Mouse (Mus musculus): ENCODE results near the gene Slc4a4. TPM values are rescaled to one million over a fixed set of nuclear protein-coding genes. Genes with fewer than 3 reads are reported as not detected.

The Slc4a4 gene
- total RNA-seq, 2 experiments from 2014 or later, result 24.6 to 33.0 TPM

DNA sequence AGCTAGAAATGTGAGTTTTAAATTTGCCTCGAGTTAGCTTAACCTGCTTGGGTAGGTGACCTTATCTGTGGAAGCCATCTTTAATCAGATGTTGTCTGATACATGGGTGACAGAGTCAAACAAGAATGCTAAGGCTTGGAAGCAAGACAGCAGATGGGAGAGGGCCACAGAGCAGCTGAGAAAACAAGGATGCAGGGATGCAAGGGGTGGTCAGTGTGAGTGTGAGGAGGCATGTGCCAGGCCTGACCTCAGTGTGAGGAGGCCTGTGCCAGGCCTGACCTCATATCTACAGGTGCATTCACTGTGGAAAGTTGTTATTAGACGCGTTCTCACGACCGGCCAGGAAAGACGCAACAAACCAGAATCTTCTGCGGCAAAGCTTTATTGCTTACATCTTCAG lies 114.0 kb downstream of the Slc4a4 start:
- DNase-seq, result no peak

DNA sequence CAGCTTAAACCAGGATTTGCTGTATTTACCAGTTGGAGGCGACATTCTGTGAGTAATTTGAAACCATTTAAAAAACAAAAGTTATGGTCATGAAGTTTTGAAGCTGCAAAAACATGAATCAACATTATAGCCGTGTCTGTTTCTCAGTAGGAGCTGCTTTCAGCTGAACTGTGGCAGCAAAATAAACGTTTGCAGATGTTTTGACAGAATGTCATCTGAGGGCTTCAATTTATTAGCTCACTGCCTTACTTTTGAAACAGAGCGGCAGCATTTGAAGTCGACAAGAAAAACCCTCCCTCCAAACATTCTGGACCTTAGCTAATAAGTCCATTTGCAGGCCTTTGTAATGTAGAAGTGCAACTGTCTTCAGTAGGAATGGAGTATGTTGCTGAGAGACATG lies 123.5 kb downstream of the Slc4a4 start:
- no peak for DNase-seq

DNA sequence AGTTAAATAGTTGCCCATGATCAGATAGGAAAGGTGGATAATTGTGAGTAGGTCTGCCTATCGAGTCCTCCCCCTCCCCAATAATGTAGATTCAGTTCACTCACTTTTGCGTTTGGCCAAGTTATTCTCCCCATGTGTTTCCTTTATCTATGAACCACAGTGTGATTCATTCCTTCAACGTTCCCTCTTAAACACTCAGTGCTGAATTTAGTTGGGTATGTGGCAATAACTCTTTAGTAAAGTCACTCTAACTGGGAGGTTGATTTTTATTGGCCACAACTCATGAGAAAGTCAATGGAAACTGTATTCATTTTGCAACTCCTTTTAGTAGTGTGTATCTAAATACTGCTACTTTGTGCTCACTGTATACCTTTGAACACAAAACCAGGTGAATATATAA lies 125.8 kb downstream of the Slc4a4 start:
- no peak for DNase-seq

DNA sequence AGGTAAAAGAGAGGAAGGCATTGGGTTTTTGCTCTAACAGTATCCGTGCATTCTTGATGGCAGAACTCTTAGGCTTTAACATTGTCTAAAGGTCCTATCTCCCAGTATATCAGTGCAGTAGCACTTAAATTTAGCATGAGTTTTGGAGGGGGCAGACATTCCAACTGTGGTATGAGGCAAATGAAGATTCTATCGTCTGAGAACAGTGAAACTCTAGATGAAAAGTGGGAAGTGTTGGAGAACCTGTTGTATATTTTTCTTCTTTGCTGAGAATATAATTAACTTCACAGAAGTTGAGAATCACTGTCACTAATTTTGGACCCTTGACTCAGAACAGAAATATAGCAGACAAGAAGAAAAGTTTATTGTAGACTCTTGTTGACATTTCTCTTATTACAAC lies 128.2 kb downstream of the Slc4a4 start:
- DNase-seq, result no peak

DNA sequence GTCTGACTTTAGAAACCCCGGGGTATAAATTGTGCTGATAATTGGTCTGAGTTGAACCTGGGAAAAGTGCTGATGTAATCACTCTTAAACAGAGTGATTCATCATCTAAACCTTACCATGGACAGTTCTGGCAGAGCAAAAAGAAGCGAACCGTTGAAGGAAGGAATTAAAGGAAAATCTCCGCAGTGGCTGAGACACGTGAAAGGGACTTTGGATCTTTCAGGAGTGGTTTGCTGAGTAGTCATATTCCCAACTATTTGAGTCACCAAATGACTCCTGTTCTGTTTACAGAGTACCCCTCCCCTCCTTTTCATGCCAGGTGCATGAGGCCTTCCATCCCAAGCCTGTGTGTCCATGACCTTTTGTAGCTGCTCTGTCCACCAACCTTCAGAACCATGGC lies 129.3 kb downstream of the Slc4a4 start:
- no peak for DNase-seq

DNA sequence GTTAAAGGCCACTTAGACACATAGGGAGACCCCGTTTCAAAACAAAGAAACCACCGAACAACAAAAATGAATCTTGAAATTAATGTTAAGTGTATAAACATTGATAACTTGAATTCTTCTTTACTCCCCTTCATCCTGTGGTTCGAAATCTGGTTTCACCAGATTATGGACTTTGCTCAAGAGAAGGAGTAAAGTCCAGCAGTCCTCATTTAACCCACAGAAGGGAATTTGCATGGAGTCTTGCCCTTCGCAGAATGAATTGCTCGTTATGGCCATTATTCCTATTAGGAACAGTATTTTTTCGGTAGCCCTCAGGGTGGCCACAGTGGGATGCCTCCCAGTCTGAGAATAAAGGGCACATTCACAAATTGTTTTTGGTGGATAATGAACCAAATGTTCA lies 131.9 kb downstream of the Slc4a4 start:
- no peak for DNase-seq

DNA sequence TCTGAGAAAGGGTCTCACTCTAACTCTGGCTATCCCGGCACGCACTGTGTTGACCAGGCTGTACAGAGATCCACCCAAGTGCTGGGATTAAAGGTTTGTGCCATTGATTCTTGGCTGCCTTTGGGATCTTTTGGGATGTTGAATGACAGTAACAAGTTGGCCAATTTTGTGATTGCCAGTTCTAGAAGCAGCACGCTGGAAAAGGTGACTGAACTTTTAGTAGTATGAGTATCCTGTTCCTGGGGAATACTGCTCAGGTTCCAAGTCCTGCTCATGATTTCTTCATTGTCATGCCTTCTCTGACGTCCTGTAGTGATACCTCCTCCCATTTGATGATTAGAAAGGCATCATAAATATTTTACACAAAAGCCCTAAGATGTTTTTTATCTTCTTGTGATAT lies 137.8 kb downstream of the Slc4a4 start:
- DNase-seq, result no peak

DNA sequence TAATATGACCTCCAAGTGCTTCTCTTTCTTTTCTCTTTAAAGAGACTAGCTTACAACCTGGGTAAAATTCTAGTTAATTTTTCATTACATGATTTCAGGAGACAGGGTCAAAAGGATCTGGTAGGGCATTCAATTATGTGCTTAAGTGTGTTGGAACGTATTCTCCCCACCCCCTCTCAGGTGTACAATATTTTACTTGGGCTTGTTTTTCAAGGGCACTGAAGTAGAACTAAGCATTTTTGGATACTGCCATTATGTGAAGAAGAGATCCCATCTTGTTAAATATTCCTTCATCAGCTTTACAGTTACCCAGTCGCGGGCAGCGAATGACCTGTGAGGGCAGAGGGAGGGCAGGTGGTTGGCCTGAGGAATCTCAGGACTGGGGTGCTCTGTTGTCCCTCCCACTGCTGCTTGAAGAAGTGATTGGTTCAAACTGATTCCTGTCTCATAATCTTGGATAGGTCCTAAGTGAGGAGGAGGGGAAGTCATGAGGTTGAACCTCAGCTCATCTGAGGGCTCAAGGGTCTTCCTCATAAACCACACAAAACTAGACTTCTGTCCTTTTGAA lies 141.0 kb downstream of the Slc4a4 start:
- DNase-seq, result no peak

DNA sequence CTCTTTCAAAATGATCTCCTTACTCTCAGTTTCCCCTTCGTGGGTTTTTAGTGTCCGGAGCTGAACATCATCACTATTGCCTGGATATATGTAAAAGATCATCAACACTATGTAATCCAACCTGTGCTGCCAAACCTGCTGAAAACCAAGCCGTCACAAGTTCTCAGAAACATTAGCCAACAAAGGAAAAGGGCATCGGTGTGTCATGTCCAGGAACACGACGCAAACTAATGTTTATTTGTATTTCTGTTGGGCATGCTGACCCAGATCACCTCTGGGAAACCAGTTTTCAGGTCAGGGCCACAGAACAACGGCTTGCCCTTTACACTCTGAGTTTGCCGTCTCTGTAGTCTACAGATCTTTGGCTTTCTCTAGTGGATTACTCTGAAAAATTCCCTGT lies 146.0 kb downstream of the Slc4a4 start:
- no peak for DNase-seq

DNA sequence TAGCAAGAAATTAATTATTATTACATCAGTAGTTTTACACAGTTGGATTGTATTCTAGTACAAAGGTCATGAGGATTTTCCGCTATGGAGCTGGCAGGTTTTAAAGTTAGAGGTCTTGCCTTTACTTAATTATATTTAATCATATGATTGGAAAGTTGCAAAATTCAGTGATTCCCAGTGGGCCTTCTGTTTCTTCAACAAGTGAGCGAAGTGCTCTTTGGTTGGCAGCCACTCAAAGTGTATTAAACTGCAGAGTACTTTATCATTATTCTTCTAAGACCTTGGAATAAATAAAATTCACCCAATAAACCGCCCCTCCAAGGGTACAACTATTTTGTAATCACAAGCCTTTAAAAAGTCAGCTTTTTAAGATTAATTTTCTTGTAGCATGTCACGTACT lies 146.6 kb downstream of the Slc4a4 start:
- DNase-seq, result peak; percentile 51 to 62

DNA sequence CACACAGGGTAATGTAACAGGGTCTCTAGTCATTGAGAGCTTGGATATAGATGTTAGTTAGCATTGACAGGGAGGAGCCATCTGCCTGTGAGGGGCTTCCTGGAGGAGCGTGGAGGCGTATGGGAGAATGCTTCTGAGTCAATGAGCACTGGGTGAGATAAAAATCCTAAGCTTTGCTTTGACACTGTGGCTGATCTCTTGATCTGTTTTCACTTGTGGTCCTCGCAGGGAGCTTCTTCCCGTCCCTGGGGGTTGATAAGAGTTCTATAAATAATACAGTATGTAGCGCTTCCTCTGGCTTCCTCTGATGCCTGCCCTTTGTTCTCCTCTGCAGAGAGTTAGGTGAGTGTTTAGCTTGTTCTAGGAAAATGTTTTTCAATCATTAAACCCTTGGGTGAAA lies 149.5 kb downstream of the Slc4a4 start:
- peak in 1 of 2 experiments; percentile 18 for DNase-seq

DNA sequence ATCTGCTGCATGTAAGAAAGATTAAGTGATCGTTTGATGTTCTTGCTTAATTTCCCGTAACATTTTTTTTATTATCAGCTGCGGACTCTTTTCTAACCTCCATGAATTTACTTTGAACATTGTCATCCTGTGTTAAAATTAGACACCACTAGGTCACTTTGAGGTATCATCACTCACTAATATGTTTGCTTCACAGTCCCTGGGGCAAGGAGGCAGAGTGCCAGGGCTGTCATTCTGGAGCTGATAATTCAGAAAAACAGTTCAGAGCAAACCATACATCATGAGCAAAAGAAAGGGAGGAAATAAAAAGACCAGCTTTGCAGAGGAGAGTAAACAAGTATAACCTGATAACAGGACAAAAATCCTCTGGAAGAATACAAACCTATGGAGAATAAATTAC lies 154.2 kb downstream of the Slc4a4 start:
- DNase-seq, result peak in 1 of 2 experiments; percentile 30

DNA sequence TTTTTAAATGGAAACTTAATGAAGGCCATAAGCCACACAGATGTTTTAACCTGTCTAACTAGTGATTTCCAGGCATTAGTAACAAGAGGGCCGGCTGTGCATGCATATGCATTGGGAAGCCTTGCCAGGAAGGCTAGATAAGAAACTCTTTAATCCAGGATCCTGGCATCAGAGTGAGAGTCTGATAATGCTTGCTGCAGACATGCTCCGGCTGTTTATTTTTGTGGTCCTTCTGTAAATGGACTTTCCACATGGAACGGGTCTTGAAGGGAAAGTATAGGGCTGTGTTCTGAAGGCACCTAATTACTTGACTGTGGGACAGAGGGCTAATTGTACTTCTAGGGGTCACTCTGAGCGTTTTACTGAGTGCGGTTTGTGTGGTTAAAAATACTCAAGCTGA lies 157.2 kb downstream of the Slc4a4 start:
- DNase-seq, result no peak

DNA sequence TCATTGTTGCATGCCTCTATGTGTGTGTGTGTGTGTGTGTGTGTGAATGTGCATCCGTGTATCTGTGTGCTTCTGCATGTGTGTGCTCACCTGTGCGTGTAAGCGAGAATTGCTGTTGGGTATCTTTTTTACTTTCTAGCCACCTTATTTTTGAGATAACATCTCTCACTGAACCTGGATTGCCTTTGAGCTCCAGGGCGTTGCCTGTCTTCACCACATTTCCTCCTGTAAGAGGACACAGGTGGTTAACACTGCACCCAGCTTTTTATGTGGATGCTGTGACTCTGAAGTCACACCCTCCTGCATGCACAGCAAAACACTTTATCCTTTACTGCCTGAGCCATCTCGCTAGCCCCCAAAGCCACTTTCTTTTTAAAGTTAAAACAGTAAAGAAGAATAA lies 158.2 kb downstream of the Slc4a4 start:
- DNase-seq, result no peak

DNA sequence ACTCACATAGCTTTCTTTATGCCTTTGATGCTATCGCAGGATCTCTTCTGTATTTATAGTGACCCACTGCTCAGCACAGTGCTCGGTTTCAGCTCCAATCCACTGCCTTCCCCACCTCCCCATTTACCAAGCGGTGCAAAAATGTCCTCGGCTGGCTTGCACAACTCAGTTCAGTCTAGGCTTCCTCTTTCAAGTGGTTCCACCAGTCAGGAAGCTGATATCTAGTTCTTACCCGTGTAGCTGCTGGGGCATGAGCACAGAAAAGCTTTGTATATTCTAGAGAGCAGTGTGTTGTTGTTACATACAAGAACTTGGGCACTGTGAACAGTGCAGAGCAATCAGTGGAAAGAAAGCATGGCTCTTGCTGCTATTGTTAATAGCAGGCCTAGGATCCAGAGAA lies 165.0 kb downstream of the Slc4a4 start:
- DNase-seq, result no peak

DNA sequence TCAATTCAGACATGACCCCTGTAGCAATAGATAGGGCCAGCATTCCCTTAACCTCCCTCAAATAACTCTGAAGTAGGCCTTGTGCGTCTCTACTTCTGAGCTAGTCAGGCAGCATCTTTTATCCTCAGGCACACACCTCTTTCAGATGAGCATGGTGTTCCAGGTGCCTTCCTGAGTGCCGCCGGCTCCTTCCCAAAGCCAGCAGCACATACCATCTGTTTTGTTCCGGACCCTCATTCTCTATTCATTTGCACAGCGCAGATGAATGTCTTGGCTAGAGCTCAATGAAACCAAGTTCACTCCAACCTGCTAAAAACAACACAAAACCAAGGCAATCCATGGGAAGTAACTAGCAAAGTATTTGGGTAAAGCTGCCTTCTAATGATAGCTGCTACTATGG lies 165.6 kb downstream of the Slc4a4 start:
- DNase-seq, result no peak

DNA sequence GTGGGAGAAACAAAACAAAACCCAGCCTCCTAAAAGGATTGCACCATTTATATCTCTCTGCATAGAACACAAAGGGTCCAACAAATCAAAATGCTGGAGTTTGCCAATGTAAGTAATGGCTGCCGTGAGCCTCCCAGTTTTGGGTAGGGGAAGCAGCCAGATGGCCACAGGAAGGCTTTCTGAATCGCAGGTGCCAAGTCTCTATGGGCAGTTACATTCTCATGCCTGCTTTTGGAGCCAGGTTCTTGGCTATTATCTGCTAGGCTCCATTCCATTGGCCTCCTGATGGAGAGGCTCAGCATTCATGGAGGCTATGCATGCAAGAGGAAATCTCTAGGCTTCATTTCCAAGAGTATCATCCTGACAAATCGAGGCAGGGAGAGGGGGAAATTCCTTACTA lies 169.0 kb downstream of the Slc4a4 start:
- no peak for DNase-seq

DNA sequence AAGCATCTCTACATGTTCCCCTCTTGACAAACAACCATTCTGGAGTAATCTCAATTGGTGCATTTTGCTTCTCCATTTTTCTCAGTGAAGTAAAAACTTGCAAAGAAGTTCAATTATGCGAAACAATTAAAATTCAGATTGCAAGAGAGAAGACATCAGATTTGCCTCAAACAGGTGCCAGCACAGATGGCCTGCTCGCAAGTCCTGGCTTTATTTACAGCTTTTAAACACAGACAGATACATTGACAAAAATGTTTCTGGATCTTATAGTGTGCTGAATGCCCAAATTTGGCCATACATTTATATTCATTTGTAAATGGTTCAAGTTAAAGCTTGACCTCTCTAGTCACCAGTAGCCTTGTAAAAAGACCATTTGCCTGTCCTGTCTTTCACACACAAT lies 169.8 kb downstream of the Slc4a4 start:
- no peak for DNase-seq

DNA sequence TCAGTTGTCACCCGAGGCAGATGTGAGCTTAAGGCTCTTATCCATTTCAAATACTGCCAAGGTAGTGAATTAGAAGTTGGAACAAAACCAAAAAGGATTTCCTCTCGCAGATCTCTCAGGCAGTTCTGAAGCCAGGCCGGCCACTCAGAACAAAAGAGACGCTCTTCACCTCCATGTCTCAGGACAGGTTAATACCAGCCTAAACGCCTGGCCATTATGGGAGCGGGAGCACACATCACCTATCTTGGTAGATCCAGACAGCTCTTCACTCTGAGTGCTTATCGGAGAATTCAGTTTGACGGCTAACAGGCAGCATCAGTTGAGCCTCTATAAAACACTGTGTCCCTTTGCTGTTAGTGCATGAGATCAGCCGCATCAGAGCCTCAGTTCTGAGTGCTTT lies 174.5 kb downstream of the Slc4a4 start:
- no peak for DNase-seq

DNA sequence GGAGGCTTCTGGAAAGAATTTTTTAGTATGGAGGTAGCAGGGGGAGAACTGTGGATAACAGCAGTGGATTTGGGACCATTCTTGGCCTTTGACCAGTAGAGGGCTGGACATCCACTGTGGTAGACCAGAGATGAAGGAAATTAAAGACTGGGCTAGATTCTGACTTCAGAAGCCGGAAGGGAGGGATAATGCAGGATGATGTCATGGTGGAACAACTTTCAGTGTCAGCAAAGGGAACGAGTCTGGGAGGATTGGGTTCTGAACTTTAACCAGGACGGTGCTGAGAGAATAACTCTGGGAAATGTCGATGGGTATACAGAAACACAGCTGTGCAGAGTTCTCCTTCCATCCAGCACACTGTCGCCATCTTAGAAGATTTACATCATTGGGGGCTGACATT lies 175.7 kb downstream of the Slc4a4 start:
- no peak for DNase-seq

DNA sequence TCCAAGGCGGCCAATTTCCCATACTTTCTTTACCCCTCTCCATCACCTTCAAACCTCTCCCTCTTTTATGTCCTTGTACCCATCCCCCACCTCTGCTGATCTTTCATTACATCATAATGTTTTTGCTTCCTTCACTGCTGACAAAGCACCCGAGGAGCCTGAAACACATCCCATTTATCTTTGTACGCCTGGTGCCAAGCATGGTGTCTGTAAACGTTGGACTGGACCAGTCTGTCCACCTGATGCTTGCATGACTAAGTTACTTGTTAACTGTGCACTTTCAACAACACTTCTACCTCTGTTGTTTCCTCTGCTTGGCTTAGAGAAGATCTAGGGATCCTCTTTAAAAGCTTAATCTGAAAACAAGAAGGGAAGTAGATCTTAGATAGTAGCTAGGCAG lies 180.5 kb downstream of the Slc4a4 start:
- no peak for DNase-seq

DNA sequence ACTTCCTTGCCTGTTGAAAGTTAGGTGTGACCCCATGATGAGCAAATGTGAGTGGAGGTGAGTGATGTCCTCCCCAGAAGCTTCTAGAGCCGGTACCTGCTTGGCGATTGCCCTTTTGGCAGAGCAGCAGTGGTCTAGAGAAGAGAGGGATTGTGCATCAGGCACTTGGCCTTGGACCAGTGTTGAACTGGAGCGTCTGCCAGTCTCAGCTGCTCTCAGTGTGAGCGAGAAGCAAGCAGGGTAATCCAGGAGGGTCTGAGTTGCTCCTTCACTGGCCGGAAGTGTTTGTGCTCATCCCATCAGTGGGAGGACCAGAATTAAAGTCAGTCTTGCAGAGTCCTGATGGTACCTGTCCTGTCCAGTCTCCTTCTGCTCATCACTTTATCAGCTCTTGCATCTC lies 181.5 kb downstream of the Slc4a4 start:
- DNase-seq, result no peak

DNA sequence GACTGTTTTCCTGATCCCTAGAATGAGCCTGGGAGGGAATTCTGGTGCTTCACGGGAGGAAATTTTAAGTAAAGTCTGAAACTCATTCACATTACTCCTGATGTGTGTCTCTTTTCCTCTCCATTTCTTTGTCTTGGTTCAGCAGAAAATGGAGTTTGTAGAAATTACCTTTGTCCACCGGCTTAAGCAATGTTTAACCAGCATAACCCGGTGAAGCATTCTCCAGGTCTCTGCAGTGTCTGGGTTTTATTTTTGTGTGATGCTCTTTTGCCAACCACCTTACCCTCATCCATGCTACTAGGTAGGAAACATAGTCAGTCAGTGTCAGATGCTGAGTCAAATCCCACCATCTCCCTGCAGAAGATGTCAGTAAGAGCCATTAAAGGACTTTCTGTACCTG lies 183.4 kb downstream of the Slc4a4 start:
- no peak for DNase-seq

DNA sequence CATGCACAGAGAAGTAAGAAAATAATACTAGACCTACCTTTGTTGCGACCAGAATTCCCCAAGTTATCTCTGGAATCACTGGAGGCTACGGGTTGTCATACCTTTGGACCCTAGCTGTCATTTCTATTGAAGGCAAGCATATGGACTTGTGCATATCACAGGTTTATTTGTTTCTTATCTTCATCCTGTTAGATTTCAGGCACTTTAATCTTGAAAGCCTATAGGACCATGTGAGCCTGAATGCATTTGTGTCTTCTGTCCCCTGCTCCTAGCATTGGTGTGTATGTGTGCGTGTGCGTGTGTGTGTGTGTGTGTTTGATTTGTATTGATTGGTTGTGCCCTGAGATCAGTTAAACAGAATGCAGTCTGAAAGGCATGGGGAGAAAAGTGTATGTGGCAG lies 185.3 kb downstream of the Slc4a4 start:
- DNase-seq, result no peak

DNA sequence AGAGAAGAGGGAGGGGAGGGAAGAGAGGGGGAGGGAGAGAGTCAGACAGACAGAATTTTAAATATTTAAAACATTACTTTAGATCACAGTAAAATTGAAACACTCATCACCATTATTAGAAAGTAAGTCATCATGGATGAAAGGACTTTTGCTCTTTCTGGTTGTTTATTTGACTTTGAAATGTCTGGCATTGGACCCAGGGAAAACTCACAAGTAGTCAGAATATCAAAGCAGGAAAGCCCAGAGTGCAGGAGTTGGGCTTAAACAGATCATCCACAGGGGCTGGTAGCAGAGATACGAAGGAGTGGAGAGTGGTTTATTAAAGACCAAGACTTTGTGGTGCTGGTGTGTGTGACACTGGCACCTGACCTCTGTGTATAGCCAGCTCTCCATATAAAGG lies 191.1 kb downstream of the Slc4a4 start:
- no peak for DNase-seq
